Mouse (Mus musculus) MEL (cell line): ENCODE data around the gene Inhba.

Source experiments
- BHLHE40 ChIP-seq: IDR thresholded peaks from 2 replicates; pipeline ENCODE4 v1.6.1; 2012; ENCODE audit warnings: low read depth, mild to moderate bottlenecking, inconsistent platforms, low read length, improper control_type of control experiment, borderline replicate concordance
- EP300 ChIP-seq, 2 experiments: IDR thresholded peaks; 2 replicates each; pipeline ENCODE4 v1.6.1; 2011; ENCODE audit warnings: improper control_type of control experiment in 2 of 2, low read length in 2 of 2, low read depth in 1 of 2, mild to moderate bottlenecking in 1 of 2
- GATA1 ChIP-seq: IDR thresholded peaks from 2 replicates; pipeline ENCODE4 v1.6.1; 2011; ENCODE audit warnings: low read depth, low read length, improper control_type of control experiment
- MXI1 ChIP-seq: IDR thresholded peaks from 2 replicates; pipeline ENCODE4 v1.6.1; 2011; ENCODE audit warnings: mild to moderate bottlenecking, low read depth, low read length, improper control_type of control experiment
- MYB ChIP-seq: IDR thresholded peaks from 2 replicates; pipeline ENCODE4 v1.6.1; 2011; ENCODE audit warnings: mild to moderate bottlenecking, low read depth, low read length, improper control_type of control experiment
- USF2 ChIP-seq, 2 experiments: IDR thresholded peaks; 2 replicates each; pipeline ENCODE4 v1.6.1; 2011 to 2012; ENCODE audit warnings: improper control_type of control experiment in 2 of 2, low read length in 2 of 2, borderline replicate concordance in 1 of 2, inconsistent platforms in 1 of 2, low read depth in 1 of 2, mild to moderate bottlenecking in 1 of 2; ENCODE audit not compliant: insufficient read depth in 1 of 2

GRCm38 (mm10) chr13:16014166-16014565 lies 2.5 kb downstream of the Inhba start:
- TF ChIP-seq MXI1 (no peak), GATA1 (no peak), MYB (no peak), BHLHE40 (no peak), EP300 (IDR thresholded peaks at IDR 0.05; ENCODE audit: low read depth in 1 of 2, low read length in 2 of 2) (no peak), USF2 (IDR thresholded peaks at IDR 0.05; ENCODE audit: borderline replicate concordance in 1 of 2, insufficient read depth in 1 of 2, low read depth in 1 of 2, low read length in 2 of 2) (no peak)
